Mouse (Mus musculus): ENCODE data around the gene Vmn1r207-ps.
"Not testable (repeated sequence)": the region's sequence is repeated elsewhere in the genome, so short reads cannot be mapped to it uniquely, and the experiment has no call there.

The Vmn1r207-ps gene

GRCm38 (mm10) chr13:22729529-22729928 lies at the start of gene Vmn1r207-ps:
Gene Vmn1r207-ps, minus strand, starts transcription at chr13:22729629.
- not testable (repeated sequence) for DNase-seq (ENCODE audit: low spot score)

- not testable (repeated sequence) for DNase-seq (ENCODE audit: low spot score)
Measured at GRCm38 (mm10) chr13:22777300-22777699, 47.9 kb upstream of the Vmn1r207-ps start, which contains the start of gene Vmn1r208. Gene Vmn1r208, minus strand, starts transcription at chr13:22777400.

GRCm38 (mm10) chr13:22771592-22771991 lies 42.2 kb upstream of the Vmn1r207-ps start:
- not testable (repeated sequence) for DNase-seq (ENCODE audit: low spot score)

GRCm38 (mm10) chr13:22747524-22747923 lies 18.1 kb upstream of the Vmn1r207-ps start:
- no peak for DNase-seq (ENCODE audit: low spot score)

DNA sequence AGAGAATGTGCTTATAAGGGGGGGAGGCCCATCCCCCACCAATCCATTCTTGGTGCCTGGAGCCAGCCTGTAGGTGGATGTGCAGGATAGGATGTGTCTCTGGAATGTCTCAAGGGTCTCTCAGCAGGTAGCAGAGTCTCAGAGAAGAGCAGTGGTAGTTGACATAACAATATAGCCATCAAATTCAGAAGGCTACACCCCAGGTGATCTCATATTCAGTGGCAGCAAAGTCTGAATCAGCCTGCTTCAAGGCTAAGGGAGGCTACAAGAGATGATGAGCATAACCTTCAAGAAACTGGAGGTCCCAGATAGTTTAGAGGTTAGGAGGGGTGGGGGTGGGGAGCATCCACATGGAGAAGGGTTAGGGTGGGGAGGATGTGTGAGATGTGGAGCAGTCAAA lies 22.5 kb downstream of the Vmn1r207-ps start:
- not testable (repeated sequence) for DNase-seq (ENCODE audit: low spot score)

GRCm38 (mm10) chr13:22702951-22703350 lies 26.5 kb downstream of the Vmn1r207-ps start:
- DNase-seq (ENCODE audit: low spot score), result not testable (repeated sequence)

All from ovary, postnatal 10 days (tissue).